In the genomic region with DNA sequence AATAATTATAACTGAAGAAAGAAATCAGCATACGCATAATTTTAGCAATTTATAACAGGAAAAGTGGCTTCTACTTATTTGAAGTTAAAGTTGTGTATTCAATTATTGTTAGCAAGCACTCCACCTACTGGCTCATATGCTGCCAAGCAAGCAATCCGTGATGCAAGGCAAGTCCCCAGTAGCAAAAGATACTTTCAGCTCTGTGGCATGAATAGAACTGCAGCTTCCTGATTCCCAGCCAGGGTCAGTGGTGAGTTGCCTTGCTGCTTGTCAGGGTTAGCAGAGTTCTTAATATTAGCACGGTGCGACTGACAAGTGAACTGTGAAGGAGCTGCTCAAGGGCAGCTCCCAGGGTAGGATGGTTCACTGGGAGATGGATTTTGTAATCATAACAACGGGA, we compare ENCODE assay signal across 8 mouse cellular contexts.
DNase-seq lines count a peak whose midpoint lies in the region; ATAC-seq lines count a peak whose summit lies in the region.

No protein-coding gene starts in this region.

- H3K27ac ChIP-seq in forebrain, embryonic 14.5 days (ENCODE audit: low read depth, low read length), result no peak overlapping the region
- H3K27ac ChIP-seq in intestine, embryonic 15.5 days, result no peak overlapping the region

- 34% methylated on average over 5 of the region's 5 CpGs for WGBS in forebrain, embryonic 14.5 days
- WGBS in intestine, embryonic 15.5 days, result 54% methylated on average over 5 of the region's 5 CpGs

- H3K9me3 ChIP-seq in forebrain, embryonic 14.5 days (replicated peaks; ENCODE audit: control insufficient read depth, low read length), result no peaks in the 10 kb centered on the region
- H3K9me3 ChIP-seq in intestine, embryonic 15.5 days, result no peaks in the 10 kb centered on the region

- no peak overlapping the region for H3K4me3 ChIP-seq in forebrain, embryonic 14.5 days (ENCODE audit: low read depth, low read length)
- H3K4me3 ChIP-seq in intestine, embryonic 15.5 days (replicated peaks), result no peak overlapping the region

- peak; percentile 60 for ATAC-seq in forebrain, embryonic 14.5 days
- ATAC-seq in intestine, embryonic 15.5 days, result no peak

- H3K9ac ChIP-seq in forebrain, embryonic 14.5 days (ENCODE audit: low read length), result no peak overlapping the region
- H3K9ac ChIP-seq in intestine, embryonic 15.5 days, result no peak overlapping the region

- no peaks in the 10 kb centered on the region for H3K36me3 ChIP-seq in forebrain, embryonic 14.5 days (ENCODE audit: control insufficient read depth, insufficient read depth, low read length)
- no peaks in the 10 kb centered on the region for H3K36me3 ChIP-seq in intestine, embryonic 15.5 days

- H3K4me2 ChIP-seq in forebrain, embryonic 14.5 days (ENCODE audit: low read length), result no peak overlapping the region
- no peak overlapping the region for H3K4me2 ChIP-seq in intestine, embryonic 15.5 days (replicated peaks)

- H3K27me3 ChIP-seq in forebrain, embryonic 14.5 days (replicated peaks; ENCODE audit: control insufficient read depth, insufficient read depth, low read length), result no peaks in the 10 kb centered on the region
- H3K27me3 ChIP-seq in intestine, embryonic 15.5 days (replicated peaks), result no peaks in the 10 kb centered on the region

- peaks cover under 1% of the 10 kb centered on the region; the same call in 1 of the 2 replicates for H3K4me1 ChIP-seq in forebrain, embryonic 14.5 days (ENCODE audit: control insufficient read depth, insufficient read depth, low read length)
- H3K4me1 ChIP-seq in intestine, embryonic 15.5 days (replicated peaks), result no peaks in the 10 kb centered on the region

- peak; percentile 31 for DNase-seq in kidney, postnatal 10 days
- DNase-seq in kidney, adult 11 months, result no peak
- peak; percentile 32 for DNase-seq in adrenal gland, postnatal 14 days
- DNase-seq in forebrain, embryonic 14.5 days (ENCODE audit: low spot score), result peak; percentile 88
- peak; percentile 61 for DNase-seq in left cerebral cortex, adult 11 months (ENCODE audit: low spot score)
- DNase-seq in right cerebral cortex, postnatal 10 days (ENCODE audit: low spot score in 2 of 2), result peak; percentile 78 to 86
- no peak for DNase-seq in urinary bladder, adult 2 months (ENCODE audit: low spot score)

Comparison
In these comparisons a context has a peak if more than half of its experiments do, and no peak if none do; other contexts are left out.
1. DNase-seq: peak in kidney, postnatal 10 days (single experiment), adrenal gland, postnatal 14 days (single experiment), forebrain, embryonic 14.5 days (single experiment), left cerebral cortex, adult 11 months (single experiment) and right cerebral cortex, postnatal 10 days (2 of 2); none in kidney, adult 11 months (single experiment) and urinary bladder, adult 2 months (single experiment).